Mouse (Mus musculus) embryonic fibroblast, embryonic 13.5 days (primary cell): Measurements from ENCODE around the gene Ghdc. TPM values are rescaled to one million over a fixed set of nuclear protein-coding genes. Genes with fewer than 3 reads are reported as not detected.

Experiments
- H3K27ac ChIP-seq: 2 replicates; pipeline ENCODE4 v1.5.1; 2012; ENCODE audit warnings: low read length, control low read depth, inconsistent platforms; ENCODE audit not compliant: insufficient read depth
- H3K4me1 ChIP-seq: 2 replicates; pipeline ENCODE4 v1.6.1; 2011; ENCODE audit warnings: low read length; ENCODE audit not compliant: control insufficient read depth, insufficient read depth
- H3K4me3 ChIP-seq: 2 replicates; pipeline ENCODE4 v1.5.1; 2011; ENCODE audit warnings: mild to moderate bottlenecking, control low read depth, low read length; ENCODE audit not compliant: insufficient read depth
- CTCF ChIP-seq: IDR thresholded peaks from 2 replicates; pipeline ENCODE4 v1.5.1; 2011; ENCODE audit warnings: mild to moderate bottlenecking, control low read depth, low read length, moderate library complexity, borderline replicate concordance; ENCODE audit not compliant: insufficient read depth
- POLR2A ChIP-seq: IDR thresholded peaks from 2 replicates; pipeline ENCODE4 v1.6.1; 2011; ENCODE audit warnings: low read depth, mild to moderate bottlenecking, control low read depth, low read length, moderate library complexity
- polyA plus RNA-seq: library from polyadenylated mRNA; stranded (reverse); fragments of >200 nt; gene quantifications from 2 replicates; pipeline ENCODE4 v1.2.4, GENCODE M21; 2011; ENCODE audit warnings: low read depth; ENCODE audit not compliant: missing spikeins, insufficient read length

Gene Ghdc
- 8.6 and 12.8 TPM in 2 replicates for polyA plus RNA-seq

DNA sequence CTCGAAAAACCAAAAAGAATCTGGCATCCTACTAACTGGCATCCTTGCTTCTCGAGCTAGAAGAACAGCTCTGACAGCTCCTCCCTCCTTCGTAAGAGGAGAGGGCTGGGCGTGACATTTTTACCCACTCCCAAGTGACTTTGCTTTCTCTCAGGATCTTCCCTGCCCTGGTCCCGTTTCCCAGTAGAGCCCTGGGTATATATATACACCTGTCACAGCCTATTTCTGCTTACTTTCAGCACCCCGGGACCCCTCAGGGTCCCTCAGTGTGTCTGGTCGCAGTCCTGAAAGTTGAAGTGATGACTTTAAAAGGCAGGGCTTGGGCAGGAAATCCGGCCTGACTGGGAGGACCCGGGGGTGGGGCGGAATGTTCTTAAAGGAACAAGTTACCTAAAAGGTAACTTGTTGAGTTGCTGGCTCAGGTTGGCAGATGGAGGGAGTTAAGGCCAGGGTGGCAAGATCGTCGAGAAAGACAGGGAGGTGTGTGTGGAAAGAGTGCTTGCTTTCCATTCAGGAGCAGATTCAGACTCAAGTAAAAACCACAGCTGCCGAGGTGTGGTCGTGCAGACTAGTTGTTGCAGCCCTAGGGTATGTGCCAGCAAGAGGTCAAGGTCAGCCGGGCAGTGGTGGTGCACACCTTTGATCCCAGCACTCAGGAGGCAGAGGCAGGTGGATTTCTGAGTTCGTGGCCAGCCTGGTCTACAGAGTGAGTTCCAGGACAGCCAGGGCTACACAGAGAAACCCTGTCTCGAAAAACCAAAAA is at the start of gene Ghdc:
Gene Ghdc (minus strand): TSS at position 312 of the 763 bp plus-strand sequence.
- H3K27ac ChIP-seq, result peak within 1 kb of the TSS; percentile 41; the same call in 1 of the 2 replicates
- peak within 1 kb of the TSS; percentile 78 for H3K4me3 ChIP-seq
- TF ChIP-seq CTCF (no peak), POLR2A (peak; percentile 58; the same call in 1 of the 2 replicates)
- no peaks in the 10 kb centered on the region for H3K4me1 ChIP-seq

DNA sequence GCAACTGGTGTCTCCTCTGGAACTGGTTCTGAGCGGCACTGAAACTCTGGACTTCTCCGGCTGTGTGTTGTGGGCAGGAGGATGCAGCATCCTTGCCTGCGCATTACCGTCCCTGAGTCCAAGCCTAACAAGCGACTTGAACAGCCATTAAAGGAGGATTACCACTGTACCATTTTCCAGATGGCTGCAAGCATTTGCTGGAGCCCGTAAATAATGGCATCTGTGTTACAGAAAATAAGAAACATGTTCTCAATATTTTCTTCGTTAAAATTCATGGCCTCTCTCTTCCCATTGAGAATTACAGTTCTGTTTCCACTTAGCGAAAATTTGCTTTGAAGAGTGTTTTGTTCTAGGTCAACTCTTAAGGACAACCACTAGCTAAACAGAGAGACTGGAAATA is 49.3 kb upstream of the Ghdc start:
- TF ChIP-seq POLR2A (no peak), CTCF (no peak)
- Histone ChIP-seq H3K27ac (no peak overlapping the region), H3K4me1 (peaks cover 3% of the 10 kb centered on the region; the same call in 1 of the 2 replicates)

DNA sequence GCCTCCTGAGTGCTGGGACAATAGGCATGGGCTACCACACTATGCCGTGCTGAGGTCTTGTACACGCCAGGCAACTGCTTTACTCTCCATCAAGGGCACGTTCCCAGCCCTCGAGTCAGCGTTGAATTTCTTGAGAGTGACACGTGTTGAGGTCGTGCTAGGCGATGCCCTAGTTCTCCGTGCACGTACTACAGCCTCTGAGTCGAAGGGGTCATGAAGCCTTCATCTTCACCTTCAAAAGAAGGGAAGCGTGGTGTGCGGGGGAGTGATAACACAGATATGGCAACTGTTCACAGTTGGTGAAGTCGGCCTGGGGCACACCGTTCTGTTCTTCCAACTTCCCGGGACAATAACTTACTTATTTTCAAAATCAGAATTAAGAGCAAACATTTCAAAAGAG is 48.9 kb upstream of the Ghdc start:
- no peak for TF ChIP-seq CTCF
- TF ChIP-seq POLR2A, result no peak
- H3K4me1 ChIP-seq, result peaks cover 3% of the 10 kb centered on the region; the same call in 1 of the 2 replicates
- no peak overlapping the region for H3K27ac ChIP-seq
- no peak overlapping the region for H3K4me3 ChIP-seq

More for the DNA sequence above, 49.3 kb upstream of the Ghdc start:
- H3K4me3 ChIP-seq, result no peak overlapping the region

DNA sequence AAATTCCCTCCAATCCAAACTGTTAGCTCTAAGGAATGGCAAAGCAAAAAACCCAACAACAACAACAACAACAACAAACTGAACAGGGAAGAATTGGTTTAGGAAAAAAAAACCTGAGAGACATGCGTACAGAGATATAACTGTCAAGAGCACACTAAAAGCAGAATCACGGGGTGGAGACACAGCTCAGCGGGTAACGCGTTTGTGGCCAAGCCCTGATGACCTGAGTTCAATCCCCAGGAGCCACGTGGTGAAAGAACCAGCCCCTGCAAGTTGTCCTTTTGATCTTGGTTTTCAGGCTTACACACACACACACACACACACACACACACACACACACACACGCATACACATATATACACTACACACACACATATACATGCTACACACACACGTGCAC is 48.3 kb upstream of the Ghdc start:
- Histone ChIP-seq H3K4me3 (no peak overlapping the region), H3K27ac (no peak overlapping the region), H3K4me1 (no peaks in the 10 kb centered on the region)
- TF ChIP-seq CTCF, result no peak
- no peak for TF ChIP-seq POLR2A

DNA sequence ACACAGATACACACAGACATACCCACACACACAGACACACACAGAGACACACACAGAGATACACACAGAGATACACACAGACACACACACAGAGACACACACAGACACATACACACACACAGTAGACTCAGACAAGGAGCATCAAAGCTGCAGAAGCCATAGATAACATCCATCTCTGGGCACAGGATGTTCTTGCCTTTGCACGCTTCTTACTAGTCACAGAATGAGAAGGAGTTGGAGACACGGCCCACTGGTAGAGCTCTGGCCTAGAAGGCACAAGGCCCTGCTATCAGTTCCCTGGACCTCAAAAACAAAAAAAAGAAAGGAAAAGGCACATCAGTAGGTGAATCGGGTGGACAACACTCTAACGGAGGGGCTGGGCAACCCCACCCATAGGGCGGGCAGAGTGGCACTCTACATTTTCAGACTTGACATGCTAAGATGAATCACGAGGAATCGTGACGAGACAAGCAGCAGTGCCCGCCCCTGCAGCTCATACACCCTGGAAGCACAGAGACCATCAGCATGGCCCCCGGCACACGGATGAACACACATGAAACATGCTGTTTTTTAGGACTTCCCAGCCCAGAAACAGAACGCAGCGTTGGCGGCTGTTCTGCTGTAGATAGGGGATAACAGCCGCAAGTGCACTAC is 47.7 kb upstream of the Ghdc start:
- no peaks in the 10 kb centered on the region for H3K4me1 ChIP-seq
- H3K4me3 ChIP-seq, result no peak overlapping the region
- no peak overlapping the region for H3K27ac ChIP-seq
- no peak for TF ChIP-seq CTCF
- TF ChIP-seq POLR2A, result no peak

DNA sequence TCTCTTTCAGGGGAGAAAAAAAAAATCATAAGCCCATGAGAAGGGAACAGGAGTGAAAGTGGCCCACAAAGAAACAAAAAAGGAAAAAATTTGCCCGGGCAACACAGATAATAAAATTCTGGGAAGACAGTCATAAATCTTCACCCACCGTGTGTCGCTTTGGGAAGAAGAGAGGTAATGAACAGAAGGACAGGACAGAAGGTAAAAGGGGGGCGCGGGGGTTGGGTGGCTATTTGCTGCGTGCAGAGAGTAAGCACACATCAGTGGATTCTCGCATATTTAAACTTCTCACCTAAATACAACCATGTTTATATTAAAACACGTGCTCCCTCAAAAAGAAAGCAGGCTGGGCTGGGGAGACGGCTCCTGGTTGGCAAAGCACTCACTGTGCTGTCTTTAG is 46.6 kb upstream of the Ghdc start:
- Histone ChIP-seq H3K4me1 (no peaks in the 10 kb centered on the region), H3K4me3 (no peak overlapping the region), H3K27ac (no peak overlapping the region)
- TF ChIP-seq CTCF (no peak), POLR2A (no peak)

DNA sequence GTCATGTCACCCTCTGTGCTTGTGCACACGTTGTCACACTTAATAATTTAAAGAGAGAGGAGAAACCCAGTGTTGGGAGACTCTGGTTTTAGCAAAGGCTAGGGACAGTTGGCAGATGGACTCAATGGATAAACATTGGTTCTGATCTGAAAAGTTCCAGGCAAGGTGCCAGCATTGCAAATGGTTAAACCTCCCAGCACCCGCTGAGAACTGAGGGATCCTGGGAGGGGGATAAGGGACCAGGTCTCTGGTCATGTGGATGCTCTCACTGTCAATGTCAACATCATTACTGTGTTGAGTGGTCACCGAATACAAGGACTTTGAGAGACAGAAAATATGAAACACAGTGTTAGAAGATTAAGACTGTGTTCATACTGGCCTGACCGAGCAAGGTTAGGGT is 46.0 kb upstream of the Ghdc start:
- Histone ChIP-seq H3K27ac (no peak overlapping the region), H3K4me3 (no peak overlapping the region), H3K4me1 (no peaks in the 10 kb centered on the region)
- no peak for TF ChIP-seq CTCF
- TF ChIP-seq POLR2A, result no peak

DNA sequence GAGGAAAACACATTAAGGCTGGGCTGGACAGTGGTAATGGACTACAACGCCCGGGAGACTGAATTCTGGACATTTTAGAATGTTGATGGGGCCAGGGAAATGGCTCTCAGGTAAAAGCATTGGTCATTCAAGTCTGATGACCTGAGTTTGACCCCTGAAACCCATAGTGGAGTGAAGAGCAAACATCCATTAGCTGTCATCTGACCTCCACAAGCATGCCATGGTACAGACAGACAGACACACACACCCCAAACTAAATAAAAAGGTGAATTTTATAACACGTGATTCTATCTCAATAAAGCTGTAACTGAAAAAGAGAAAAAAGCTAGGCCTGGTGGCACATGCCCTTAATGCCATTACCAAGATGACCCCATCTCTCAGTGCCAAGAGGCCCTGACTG is 45.6 kb upstream of the Ghdc start:
- Histone ChIP-seq H3K4me3 (no peak overlapping the region), H3K27ac (no peak overlapping the region), H3K4me1 (no peaks in the 10 kb centered on the region)
- TF ChIP-seq CTCF (no peak), POLR2A (no peak)

DNA sequence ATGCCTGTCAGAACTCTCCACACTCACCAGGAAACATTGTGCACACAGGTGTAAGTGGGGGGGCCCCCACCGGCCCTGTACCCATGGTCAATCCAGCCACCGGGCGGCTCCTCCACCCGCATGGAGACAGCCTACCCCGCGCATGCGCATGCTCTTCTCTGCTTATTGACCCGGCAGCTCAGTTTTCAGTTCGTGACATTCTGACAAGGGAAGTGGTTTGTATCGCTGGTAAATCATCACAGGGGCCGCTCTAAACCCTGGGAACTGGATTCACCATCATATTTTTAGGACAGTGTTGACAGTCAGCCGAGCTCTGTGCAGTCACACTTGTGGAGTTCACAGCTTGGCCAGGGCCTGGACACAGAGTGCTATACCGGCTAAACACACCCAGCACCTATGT is 43.7 kb upstream of the Ghdc start:
- Histone ChIP-seq H3K4me3 (no peak overlapping the region), H3K27ac (no peak overlapping the region), H3K4me1 (no peaks in the 10 kb centered on the region)
- TF ChIP-seq CTCF (no peak), POLR2A (no peak)

DNA sequence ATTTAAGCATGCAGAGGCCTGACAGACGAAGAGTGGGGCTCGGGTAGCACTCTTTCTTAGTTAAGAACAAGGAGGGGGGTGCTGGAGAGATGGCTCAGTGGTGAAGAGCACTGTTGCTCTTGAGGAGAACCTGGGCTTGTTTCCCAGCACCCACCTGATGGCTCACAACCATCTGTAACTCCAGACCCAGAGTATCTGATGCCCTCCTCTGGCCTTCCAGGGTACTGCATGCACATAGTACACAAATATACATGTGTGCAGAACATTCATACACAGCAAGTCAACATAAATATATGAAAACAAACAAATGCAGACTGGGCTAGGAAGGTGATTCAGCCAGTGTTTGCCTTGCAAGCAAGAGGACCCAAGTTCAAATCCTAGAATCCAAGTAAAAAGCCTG is 40.4 kb upstream of the Ghdc start:
- H3K4me1 ChIP-seq, result peaks cover 4% of the 10 kb centered on the region; the same call in 1 of the 2 replicates
- no peak for TF ChIP-seq POLR2A
- TF ChIP-seq CTCF, result no peak
- no peak overlapping the region for H3K27ac ChIP-seq

More for the DNA sequence above, 40.4 kb upstream of the Ghdc start:
- H3K4me3 ChIP-seq, result no peak overlapping the region
